Mouse (Mus musculus): ENCODE data around the gene Ppp1r13l.

The Ppp1r13l gene

DNA sequence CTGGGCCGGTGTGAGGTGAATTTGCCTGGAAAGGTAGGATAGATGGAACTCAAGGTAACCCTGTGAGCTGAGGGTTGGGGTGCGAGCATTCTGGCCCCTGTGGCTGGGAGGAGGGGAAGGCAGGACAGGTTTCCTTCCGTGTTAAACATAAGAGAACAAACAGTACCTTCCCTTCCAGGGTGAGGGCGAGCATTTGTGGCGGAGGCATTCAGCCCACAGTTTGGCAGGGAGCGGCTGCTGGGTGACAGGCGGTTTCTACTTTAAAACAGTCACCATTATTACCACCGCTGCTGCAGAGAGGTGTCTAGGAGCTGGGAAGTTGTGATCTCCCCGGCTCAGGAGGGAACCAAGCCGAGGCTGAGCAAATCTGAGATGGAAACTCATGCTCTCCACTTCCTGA, 22.4 kb upstream of the Ppp1r13l start:
- no peak for DNase-seq (ENCODE audit: low read depth)

DNA sequence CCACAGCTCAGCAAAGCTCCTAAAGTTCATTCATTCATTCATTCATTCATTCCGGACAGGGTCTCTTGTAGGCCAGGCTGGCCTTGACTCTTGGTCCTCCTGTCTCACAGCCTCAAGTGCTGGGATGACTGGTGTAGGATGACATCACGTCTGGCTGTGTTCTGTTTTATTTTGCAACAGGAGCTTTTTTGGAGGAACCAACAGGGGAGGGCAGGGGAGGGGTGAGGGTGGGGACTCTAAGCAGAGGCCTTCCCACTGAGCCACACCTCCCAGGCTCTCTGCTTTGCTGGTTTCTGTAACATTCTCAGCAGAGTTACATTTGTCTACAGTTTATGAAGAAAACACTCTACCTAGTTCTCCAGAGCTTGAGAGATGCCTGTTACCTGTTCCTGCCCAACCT, 21.5 kb upstream of the Ppp1r13l start:
- no peak for DNase-seq (ENCODE audit: low read depth)

DNA sequence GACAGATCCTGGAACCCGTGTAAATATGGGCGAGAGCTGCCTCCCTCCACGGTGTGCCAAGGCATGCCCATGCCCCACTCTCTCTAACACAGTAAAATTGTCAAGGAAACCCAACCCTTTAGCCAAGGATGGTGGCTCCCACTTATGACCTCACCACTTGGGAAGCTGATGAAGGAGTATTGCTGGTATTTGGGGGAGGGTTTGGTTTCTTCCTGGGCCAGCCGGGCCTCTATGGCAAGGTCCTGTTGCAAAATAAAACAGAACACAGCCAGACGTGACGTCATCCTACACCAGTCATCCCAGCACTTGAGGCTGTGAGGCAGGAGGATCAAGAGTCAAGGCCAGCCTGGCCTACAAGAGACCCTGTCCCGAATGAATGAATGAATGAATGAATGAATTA, 21.0 kb upstream of the Ppp1r13l start:
- peak; percentile 63 for DNase-seq (ENCODE audit: low read depth)

DNA sequence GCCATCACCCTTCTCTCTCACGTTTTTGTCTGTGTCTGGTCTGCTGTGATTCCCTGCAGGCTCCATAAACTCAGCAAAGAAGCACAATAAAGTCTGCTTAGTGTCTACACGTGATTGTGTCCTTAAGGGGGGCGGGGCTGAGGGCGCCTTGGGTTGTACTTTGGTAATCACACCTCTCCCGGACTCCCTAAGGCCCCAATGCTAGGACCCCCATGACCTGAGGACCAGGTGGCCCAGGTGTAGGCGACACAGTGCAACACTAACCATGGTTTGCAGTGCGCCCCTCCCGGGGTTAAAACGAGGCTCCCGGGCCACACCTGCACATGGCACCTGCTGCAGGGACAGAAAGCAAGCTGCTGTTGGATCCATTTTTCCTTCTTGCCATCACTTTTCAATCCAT, 18.3 kb upstream of the Ppp1r13l start:
- DNase-seq (ENCODE audit: low read depth), result no peak

DNA sequence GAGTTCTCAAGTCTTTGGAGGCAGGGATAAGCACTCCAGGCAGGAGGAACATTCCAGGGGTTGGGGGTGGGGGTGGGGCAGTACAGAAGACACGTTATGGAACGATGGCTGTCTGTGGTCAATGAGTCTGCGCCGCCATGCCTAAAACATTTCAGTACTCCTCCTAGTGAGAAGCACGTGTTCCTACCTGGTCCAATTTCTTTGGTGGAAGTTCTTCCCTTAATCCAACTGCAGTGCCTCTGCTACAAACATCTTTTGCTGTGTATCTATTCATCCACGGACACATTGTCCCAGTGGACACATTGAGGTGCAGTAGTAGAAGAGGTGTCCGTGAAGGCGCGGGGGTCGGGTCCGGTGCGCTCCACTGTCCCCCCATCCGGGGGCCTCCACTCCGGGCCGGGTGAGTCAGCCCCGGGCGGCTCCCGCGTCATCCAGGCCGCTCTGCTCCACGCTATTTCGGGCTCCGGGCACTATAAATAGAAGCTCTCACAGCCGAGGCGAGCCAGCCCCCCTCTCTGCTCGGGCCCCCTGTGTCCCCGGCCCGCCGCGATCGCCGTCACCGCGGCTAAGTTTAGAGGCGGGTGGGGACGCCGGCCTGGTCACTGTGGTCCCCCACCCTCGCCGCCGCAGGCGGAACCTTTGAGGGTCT, 17.7 kb upstream of the Ppp1r13l start:
- DNase-seq (ENCODE audit: low read depth), result no peak

DNA sequence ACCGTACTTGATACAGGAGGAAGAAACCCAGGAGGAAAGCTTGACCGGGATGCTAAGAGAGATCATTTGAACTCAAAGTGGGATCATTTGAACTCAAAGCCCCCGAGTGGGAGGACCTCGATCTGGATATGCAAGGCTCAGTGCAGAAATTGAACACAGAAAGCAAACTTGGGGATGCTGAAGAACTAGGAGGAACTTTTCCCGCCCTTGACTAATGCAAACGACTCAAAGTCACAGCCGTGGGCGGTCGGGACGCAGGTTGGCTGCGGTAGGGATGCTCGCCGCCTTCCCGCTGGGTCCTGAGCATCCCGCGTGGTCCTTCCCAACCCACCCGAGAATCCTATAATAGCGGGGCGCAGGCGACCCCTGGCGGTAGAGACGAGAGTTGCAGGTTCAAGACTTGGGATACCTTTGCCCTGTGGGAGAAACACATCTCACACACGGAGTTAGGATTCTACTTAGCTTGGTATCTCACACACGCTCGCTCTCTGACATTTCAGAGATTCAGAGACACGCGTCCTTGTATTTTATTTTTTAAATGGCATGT, 17.0 kb upstream of the Ppp1r13l start:
- DNase-seq (ENCODE audit: low read depth), result no peak

DNA sequence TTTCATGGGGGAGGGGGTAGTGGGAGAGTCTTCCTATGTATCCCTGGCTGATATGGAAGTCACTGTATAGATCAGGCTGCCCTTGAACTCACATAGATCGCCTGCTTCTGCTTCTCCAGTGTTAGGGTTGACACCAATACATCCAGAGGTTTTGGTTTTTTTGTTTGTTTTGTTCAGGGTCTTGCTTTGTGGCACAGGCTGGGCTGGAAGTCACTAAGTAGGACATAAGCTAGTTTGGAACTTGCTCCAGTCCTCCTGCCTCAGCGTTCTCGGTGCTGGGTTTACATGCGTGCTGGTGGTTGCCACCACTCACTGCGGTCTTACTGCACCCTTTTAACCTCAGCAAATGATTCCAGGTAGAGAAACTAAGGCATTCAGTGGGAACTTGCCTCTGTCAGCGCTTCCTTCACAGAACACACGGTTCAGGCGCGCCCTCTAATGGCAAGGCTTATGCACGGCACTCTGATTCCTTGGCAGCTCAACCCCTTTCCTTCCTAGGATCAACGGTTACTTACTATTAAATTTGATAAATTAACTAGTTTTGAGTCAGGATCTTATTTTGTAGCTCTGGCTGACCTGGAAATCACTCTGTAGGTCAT, 16.2 kb upstream of the Ppp1r13l start:
- DNase-seq (ENCODE audit: low read depth), result no peak

DNA sequence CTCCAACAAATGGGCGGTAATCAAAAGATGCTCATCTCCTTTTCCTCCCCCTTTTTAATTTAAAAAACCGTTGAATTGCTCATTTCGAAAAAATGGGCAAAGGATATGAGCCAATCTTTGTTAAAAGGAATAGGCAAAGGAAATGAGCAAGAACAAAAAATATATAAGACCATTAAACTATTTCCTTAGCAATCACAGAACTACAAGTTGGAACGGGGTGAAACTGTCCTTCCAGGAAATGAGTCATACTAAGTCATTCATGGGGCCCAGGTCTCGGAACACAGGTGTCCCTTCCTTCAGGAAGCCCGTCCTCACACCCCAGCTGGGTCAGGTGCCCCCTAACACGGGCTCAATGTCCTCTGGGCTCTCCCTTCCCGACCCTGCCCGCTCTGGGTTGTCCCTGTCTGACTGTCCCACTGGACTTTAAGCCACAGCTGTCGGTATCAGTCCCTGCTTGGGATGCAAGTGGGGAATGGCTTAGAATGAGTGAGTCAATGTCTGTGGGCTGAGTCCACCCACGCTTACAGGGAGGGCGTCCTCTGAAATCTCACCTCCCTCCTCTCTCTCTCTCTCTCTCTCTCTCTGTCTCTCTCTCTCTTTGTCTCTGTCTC, 15.2 kb upstream of the Ppp1r13l start, which contains the start of gene Ercc1:
Gene Ercc1, plus strand, starts transcription at position 542 of the 611 bp plus-strand sequence.
- DNase-seq (ENCODE audit: low read depth), result no peak

DNA sequence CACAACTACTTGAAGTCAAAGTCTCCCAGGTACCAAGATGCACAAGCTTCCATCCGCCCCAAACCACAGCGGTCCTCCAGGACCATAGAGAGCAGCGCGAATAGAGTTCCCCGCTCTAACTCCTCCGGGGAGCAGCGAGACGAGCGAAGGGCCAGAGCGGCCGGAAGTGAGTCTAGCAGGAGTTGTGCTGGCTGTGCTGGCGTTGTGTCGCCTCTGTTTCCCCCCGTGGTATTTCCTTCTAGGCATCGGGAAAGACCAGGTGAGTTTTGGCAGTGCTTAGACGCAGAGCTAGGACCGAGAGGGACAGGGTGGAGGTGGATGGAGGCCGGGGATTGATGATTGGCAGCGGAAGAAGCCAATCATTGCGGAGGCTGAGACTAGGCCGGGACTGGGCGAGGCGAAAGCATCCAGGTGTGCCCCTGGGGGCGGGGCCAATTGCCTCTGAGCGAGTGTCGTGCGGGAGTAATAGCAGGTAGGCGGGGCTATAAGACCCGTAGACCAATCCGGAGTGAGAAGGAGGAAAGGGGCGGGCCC, 14.5 kb upstream of the Ppp1r13l start:
- peak; percentile 87 for DNase-seq (ENCODE audit: low read depth)

DNA sequence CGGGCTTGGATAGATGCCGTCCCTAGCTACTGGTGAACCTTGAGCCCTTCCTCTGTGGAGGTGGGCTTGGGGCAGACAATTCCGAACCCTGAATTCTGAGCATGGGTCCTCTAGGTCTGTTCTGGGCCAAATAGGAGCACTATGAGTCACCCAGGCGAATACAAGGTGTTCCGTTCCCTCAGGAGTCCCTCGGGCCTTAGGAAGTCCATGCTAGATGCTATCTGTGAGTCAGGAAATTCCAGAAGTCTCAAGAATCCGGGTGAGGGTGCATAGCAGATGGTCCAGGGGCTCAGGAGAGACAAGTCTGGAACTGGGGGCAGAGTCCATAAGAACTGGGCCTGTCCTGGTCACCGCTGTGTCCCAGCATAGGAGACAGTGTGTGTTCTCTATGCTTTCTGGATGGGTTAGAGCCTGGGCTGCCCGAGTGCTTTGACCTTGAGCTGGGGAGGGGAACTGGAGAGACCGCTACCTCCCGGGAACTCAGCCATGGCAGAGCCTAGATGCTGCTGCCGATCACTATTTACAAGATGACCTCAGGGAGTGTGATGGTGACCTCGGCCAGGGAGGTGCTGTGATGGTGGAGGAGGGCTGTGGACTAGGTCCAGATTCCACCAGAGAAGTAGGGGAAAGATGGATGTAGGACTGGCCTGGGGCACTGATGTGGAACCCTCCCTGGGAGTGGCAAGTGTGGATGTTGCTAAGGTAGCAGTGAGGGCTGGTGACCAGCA, 10.2 kb upstream of the Ppp1r13l start:
- no peak for DNase-seq (ENCODE audit: low read depth)

DNA sequence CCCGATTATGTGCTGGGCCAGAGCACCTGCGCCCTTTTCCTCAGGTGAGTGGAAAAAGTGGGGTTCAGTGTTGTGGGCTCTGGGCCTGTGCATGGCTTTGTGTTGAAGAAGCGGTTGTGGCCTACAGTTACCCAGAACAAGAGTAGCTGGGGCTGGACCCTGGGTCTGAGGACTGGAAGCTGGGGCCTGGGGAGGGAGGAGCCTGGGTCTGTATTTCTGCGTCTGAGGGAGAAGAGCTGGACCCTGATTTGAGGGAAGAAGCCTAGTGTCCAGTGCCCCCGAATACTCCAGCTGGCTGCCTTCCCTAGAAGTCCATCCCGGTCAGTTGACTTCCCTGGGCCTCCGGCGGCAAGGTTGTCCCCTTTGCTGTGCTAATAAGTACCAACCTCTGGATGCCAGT, 9.3 kb upstream of the Ppp1r13l start:
- no peak for DNase-seq (ENCODE audit: low read depth)

DNA sequence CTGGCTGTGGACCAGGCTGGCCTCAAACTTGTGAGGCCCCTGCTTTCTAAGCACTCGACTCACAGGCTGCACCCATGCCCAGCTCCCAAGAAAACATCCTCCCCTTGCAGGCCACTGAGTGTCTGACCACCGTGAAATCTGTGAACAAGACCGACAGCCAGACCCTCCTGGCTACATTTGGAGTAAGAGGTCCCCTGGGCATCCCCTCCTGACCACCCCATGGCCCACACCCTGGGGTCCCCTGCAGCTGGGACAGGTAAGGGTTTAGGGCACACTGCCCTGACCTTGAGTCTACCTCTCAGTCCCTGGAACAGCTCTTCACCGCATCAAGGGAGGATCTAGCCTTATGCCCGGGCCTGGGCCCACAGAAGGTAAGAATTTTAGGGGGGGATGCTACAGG, 4.6 kb upstream of the Ppp1r13l start:
- no peak for DNase-seq (ENCODE audit: low read depth)

DNA sequence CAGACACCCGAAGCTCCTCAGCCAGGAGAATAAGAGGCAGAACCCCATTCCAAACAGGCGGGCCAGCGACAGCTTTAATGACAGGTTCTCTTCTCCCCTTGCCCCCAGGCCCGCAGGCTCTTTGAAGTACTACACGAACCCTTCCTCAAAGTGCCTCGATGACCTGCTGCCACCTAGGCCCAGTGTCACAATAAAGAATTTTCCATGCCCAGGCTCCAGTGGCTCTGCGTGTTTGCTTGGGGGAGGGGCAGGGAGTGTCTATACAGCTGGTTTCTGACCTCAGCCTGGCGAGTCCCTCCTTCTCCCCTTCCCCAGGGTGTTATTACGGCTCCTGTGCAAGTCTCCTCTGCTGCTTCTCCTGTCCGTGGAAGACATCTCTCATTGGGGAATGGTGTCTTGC, 3.2 kb upstream of the Ppp1r13l start:
- no peak for DNase-seq (ENCODE audit: low read depth)

DNA sequence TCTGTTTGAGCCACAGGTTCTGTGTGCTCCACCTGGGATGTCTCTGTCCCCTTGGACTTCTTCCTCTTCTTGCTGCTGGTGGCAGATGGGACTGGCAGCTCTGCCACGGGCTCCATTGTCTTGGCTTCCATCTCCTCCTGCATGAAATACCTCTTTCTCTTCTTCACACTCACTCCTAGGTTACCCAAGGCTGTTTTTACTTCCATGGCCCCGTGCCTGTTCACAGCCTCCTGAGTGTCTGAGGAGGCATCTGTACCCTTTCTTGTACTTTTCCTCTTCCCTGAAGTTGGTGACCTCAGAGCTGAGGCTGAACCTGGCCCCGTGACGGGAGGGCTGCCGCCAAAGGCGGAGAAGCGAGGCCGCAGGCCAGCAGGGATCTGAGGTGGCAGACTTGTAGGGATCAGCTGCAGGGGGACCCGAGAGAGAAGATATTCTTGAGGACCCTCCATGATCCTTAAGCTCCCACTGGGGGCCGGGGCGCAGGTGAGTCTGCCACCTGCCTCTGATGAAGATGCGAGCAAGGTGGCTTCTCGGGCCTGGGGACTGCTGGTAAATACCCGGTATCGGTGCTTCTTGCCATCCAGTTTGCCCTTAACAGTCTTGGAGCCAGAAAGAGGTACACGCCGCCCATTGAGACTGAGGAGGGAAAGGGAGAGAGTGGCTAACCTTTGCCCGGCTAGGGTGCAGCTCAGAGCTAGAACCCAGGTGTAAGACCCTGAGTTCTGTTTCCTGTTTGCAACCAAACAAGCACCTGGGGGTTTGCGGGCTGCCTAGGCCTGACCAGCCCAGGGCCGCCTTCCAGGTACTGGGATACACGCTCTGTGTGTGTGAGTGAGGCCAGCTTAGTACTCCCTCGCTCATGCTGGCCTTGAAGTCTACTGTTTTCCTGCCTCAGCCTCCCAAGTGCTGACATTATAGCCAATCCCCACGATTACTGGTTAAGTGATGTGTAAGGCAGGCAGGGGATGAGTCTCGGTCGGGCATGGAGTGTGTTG, 1.9 kb upstream of the Ppp1r13l start:
- DNase-seq (ENCODE audit: low read depth), result no peak

DNA sequence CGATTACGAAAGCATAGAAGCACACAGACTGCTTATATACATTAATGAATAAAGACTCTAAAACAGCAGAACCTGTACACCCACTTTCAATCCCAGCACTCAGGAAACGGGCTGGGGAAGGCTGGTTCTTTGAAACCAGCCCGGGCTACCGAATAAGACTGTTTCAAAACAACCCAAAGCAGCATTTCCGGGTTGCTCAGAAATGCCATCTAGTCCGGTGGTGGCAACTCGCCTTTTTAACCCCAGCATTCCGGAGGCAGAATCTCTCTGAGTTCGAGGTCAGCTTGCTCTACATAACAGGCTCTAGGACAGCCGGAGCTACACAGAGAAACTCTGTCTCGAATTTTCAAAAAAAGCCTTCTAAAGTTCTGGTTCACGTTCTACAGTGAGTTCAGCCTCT, 915 bp upstream of the Ppp1r13l start:
- DNase-seq (ENCODE audit: low read depth), result no peak

DNA sequence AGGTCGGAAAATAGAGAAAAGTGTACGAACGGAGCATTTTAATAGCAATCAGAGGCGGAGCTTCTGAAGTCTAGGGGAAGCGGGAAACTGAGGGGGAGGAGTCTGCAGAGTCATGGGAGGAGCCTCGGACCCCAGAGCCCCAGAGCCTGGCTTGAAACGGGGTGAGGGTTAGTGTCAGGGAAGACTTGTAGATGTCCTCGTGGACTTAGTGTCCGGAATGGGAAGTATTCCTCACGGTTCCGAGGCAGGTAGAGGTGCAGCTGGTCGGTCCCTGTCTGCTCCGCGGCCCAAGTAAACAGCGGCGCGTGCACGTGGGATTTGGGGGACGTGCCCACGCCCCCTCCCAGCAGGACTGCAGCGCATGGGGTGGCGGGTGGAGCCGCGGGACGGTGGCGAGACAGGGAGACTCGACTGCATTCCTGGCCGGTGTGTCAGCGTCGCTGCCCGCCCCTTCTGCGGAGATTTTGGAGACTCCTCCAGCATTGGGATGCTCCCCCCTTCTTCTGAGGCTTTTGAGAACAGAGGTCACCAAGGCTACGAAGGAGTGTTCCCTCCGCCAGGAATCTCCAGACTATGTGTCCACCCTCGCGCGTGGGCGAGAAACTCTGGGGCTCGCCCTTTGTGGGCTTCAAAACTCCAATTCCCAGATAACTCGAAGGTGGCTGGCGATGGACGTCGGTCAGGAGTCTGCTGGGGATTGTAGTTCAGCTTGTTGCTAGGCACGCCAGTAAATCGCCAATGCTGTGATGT, 518 bp downstream of the Ppp1r13l start:
- DNase-seq (ENCODE audit: low read depth), result peak; percentile 79

DNA sequence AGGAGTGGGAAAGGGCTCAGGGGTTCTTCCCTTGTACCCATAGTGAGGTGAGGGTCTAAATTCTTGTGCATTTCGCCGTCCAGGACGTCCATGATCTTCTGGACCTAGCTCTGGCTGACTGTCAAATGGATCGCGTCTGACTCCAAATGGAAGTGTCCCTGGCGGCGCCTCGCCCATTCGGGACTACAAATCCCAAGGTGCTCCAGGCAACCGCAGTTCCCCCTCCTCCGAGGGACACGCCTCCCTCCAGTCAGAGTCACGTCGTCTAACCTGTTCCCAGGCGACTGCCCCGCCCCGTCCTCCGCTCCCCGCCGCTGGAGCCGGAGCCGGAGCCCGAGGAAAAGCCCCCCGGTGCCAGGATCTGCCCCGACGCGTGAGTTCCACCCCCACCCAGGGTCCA, 1.4 kb downstream of the Ppp1r13l start:
- peak; percentile 86 for DNase-seq (ENCODE audit: low read depth)

DNA sequence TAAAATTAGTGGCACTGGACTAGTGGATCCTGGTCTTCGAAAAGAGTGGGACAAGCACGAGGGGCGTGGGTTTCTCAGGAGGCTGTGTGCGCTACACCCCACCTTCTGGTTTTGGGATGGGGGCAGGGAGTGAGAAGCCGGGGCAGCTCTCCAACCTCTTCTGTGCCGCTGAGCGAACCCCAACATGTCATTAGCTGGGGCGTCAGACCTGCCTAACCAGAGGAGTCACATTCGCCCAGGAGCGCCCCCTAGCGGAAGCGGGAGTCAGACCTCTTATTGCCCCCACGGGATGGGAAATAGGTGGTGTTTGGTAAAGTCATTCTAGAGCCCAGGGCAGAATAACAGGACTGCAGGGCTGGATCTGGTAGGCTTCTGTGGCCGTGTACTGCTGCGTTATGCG, 2.2 kb downstream of the Ppp1r13l start:
- DNase-seq (ENCODE audit: low read depth), result no peak

DNA sequence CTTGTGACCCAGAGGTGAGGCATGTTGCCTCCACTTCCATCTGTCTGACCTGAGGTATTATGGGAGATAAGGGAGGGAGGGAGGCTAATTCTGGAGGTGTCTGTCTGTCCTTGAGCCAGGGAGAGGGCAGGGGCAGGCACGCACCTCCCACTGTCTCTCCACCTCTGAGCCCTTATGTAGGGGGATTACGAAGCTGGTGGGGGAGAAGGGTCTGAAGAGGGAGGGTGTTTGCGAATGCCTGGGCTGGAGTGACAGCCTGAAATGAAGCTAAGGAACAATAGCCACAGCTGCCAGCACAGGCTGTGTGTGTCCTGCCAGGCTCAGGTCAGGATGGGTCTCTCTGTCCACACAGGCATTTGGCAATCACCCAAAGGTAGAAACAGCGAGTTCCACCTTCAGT, 2.7 kb downstream of the Ppp1r13l start:
- no peak for DNase-seq (ENCODE audit: low read depth)

DNA sequence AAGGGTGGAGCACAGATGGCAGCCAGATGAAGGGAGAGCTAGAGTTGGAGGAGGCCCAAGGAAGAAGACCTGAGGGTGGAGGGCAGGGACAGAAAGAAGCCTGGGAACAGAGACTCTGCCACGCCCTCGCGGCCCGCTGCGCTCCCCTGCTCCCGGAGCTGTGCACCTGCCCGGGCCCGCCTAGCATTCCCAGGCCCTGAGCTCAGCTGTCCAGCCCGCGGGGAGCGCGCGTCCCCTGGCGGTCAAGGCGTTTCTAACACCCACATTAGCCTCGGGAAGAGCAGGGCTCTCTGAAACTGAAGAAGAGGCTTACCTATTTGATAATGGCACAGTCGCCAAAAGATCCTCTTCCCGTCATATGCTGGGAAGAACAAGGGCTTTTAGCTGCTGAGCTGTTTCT, 4.3 kb downstream of the Ppp1r13l start:
- no peak for DNase-seq (ENCODE audit: low read depth)

DNA sequence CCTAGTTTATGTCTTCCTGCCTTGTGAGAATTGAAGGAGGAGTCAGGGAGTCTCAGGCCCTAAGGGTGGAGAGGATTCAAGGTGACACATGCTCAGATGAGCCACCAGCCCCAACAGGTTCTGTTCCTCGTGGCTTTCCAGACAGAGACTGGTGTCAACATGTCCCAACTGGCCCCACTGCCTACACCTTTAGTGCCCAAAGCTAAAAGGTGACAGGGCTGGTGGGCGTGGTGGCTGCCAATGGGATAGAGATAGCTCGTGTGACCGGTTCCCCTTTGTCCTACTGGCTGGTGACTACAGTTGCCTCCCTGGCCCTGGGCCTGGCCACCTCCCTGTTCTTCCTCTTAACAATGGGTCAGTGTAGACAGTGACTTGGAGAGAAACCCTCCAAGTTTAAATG, 5.8 kb downstream of the Ppp1r13l start:
- DNase-seq (ENCODE audit: low read depth), result no peak
